24 mouse cellular contexts compared by ENCODE assay signal in genomic region chr13:112052456-112052855, GRCm38 (mm10).
"Had no signal": no experiment of that assay in that cellular context is flagged by ENCODE, and none has a peak within 500 bp of the region (broad histone marks: within the 10 kb centered on the region; RNA-seq: fewer than 3 reads in every experiment).

No protein-coding gene starts in this region.

- H3K4me2 ChIP-seq: hindbrain, embryonic 12.5 days; hindbrain, embryonic 14.5 days; intestine, embryonic 15.5 days; limb, embryonic 12.5 days; liver, embryonic 11.5 days; liver, embryonic 13.5 days had no signal

- H3K36me3 ChIP-seq: hindbrain, embryonic 10.5 days; hindbrain, embryonic 12.5 days; intestine, embryonic 15.5 days; limb, embryonic 10.5 days; limb, embryonic 12.5 days; liver, embryonic 13.5 days had no signal

- ATAC-seq: hindbrain, embryonic 16.5 days; inflammation-experienced regulatory T-cells, adult 6 months; intestine, embryonic 15.5 days; intestine, postnatal 0 days had no signal

- H3K4me3 ChIP-seq: gastrocnemius, adult 2 months; hindbrain, embryonic 10.5 days; hindbrain, embryonic 12.5 days; intestine, embryonic 15.5 days; layer of hippocampus, adult 2 months; left cerebral cortex, adult 2 months; limb, embryonic 10.5 days; limb, embryonic 12.5 days; liver, embryonic 13.5 days had no signal

- H3K27ac ChIP-seq: gastrocnemius, adult 2 months; hindbrain, embryonic 10.5 days; hindbrain, embryonic 12.5 days; hindbrain, embryonic 14.5 days; intestine, embryonic 15.5 days; layer of hippocampus, adult 2 months; left cerebral cortex, adult 2 months; limb, embryonic 10.5 days; limb, embryonic 12.5 days; liver, embryonic 13.5 days had no signal

- DNase-seq: gastrocnemius, adult 2 months; gastrocnemius, postnatal 10 days; gastrocnemius, postnatal 25 days; heart, adult 18-20 months; heart, postnatal 4 days; kidney, adult 18-20 months; kidney, adult 8-10 months; kidney, postnatal 10 days; kidney, postnatal 25 days; kidney, postnatal 4 days; liver; liver, embryonic 13.5 days had no signal

- H3K4me1 ChIP-seq: hindbrain, embryonic 12.5 days; intestine, embryonic 15.5 days; limb, embryonic 10.5 days; limb, embryonic 12.5 days had no signal

- H3K9me3 ChIP-seq: hindbrain, embryonic 10.5 days; hindbrain, embryonic 12.5 days; intestine, embryonic 15.5 days; limb, embryonic 10.5 days; limb, embryonic 12.5 days; liver, embryonic 13.5 days had no signal

- H3K27me3 ChIP-seq: hindbrain, embryonic 12.5 days; intestine, embryonic 15.5 days; limb, embryonic 12.5 days had no signal

- H3K9ac ChIP-seq: hindbrain, embryonic 12.5 days; hindbrain, embryonic 14.5 days; intestine, embryonic 15.5 days; limb, embryonic 12.5 days; liver, embryonic 13.5 days had no signal
